Comparison of ENCODE assay signal across 9 mouse cellular contexts in genomic region chr10:24222911-24223310, GRCm38 (mm10). TPM values are rescaled to one million over a fixed set of nuclear protein-coding genes. Genes with fewer than 3 reads are reported as not detected.
A peak's percentile ranks its signal among the peaks of the same experiment; 100 is the strongest.
DNase-seq lines count a peak whose midpoint lies in the region; ATAC-seq and TF ChIP-seq lines count a peak whose summit lies in the region.
"Had no signal": no experiment of that assay in that cellular context is flagged by ENCODE, and none has a peak within 500 bp of the region (broad histone marks: within the 10 kb centered on the region; RNA-seq: fewer than 3 reads in every experiment).

No protein-coding gene starts in this region.

- no peaks in the 10 kb centered on the region for H3K9me3 ChIP-seq in kidney, postnatal 0 days (replicated peaks; ENCODE audit: low read length)
- no peaks in the 10 kb centered on the region for H3K9me3 ChIP-seq in intestine, postnatal 0 days (ENCODE audit: control insufficient read depth)
- no peaks in the 10 kb centered on the region for H3K9me3 ChIP-seq in neural tube, embryonic 13.5 days

- no peak for TF ChIP-seq POLR2A in embryonic fibroblast, embryonic 13.5 days (IDR thresholded peaks at IDR 0.05; ENCODE audit: low read depth, low read length)

- no peak overlapping the region for H3K27ac ChIP-seq in kidney, postnatal 0 days
- H3K27ac ChIP-seq in embryonic fibroblast, embryonic 13.5 days (ENCODE audit: insufficient read depth, low read length) = no peak overlapping the region
- H3K27ac ChIP-seq in intestine, postnatal 0 days (ENCODE audit: low read depth, low read length) = no peak overlapping the region
- no peak overlapping the region for H3K27ac ChIP-seq in neural tube, embryonic 13.5 days (replicated peaks)
- H3K27ac ChIP-seq: macrophage had no signal

- H3K9ac ChIP-seq in kidney, postnatal 0 days (ENCODE audit: low read depth, low read length) = peak overlapping the region; percentile 46; the same call in 1 of the 2 replicates
- H3K9ac ChIP-seq in intestine, postnatal 0 days (ENCODE audit: low read depth, low read length) = no peak overlapping the region
- peak overlapping the region; percentile 67 for H3K9ac ChIP-seq in neural tube, embryonic 13.5 days

- DNase-seq in kidney, postnatal 0 days (ENCODE audit: low spot score) = no peak
- DNase-seq in kidney, adult 11 months = no peak
- no peak for DNase-seq in adrenal gland, adult 18-20 months (ENCODE audit: low spot score in 2 of 2)
- no peak for DNase-seq in frontal cortex, postnatal 10 days (ENCODE audit: low spot score in 2 of 2)
- DNase-seq in cerebellum, postnatal 4 days (ENCODE audit: low spot score in 2 of 2) = no peak

- peaks cover 7% of the 10 kb centered on the region; the same call in 1 of the 2 replicates for H3K4me1 ChIP-seq in kidney, postnatal 0 days (replicated peaks; ENCODE audit: insufficient read depth, low read length)
- no peaks in the 10 kb centered on the region for H3K4me1 ChIP-seq in embryonic fibroblast, embryonic 13.5 days (ENCODE audit: control insufficient read depth, insufficient read depth, low read length)
- peaks cover 6% of the 10 kb centered on the region; the same call in 1 of the 2 replicates for H3K4me1 ChIP-seq in intestine, postnatal 0 days (replicated peaks; ENCODE audit: control insufficient read depth, insufficient read depth, low read length)
- peaks cover 20% of the 10 kb centered on the region for H3K4me1 ChIP-seq in neural tube, embryonic 13.5 days (replicated peaks)

- peaks cover 3% of the 10 kb centered on the region; the same call in 1 of the 2 replicates for H3K27me3 ChIP-seq in kidney, postnatal 0 days (ENCODE audit: insufficient read depth, low read length)
- H3K27me3 ChIP-seq in intestine, postnatal 0 days (replicated peaks; ENCODE audit: control insufficient read depth, insufficient read depth, low read length) = peaks cover 10% of the 10 kb centered on the region; the same call in 1 of the 2 replicates
- H3K27me3 ChIP-seq in neural tube, embryonic 13.5 days = peaks cover 58% of the 10 kb centered on the region

- no peak for ATAC-seq in kidney, postnatal 0 days (replicated peaks; ENCODE audit: low FRiP score, low read depth)
- no peak for ATAC-seq in intestine, postnatal 0 days
- ATAC-seq in neural tube, embryonic 13.5 days (ENCODE audit: low read depth) = no peak

- no peak for TF ChIP-seq CTCF in kidney, postnatal 0 days (IDR thresholded peaks at IDR 0.05; ENCODE audit: low read depth)
- TF ChIP-seq CTCF in embryonic fibroblast, embryonic 13.5 days (IDR thresholded peaks at IDR 0.05; ENCODE audit: borderline replicate concordance, insufficient read depth, low read length) = no peak
- TF ChIP-seq CTCF in intestine, postnatal 0 days (IDR thresholded peaks at IDR 0.05; ENCODE audit: low read depth) = no peak

- WGBS in kidney, postnatal 0 days = 10% methylated on average over 6 of the region's 6 CpGs
- 21% methylated on average over 6 of the region's 6 CpGs for WGBS in intestine, postnatal 0 days
- WGBS in neural tube, embryonic 13.5 days = 12% methylated on average over 6 of the region's 6 CpGs

- peak overlapping the region; percentile 89 for H3K4me2 ChIP-seq in kidney, postnatal 0 days (ENCODE audit: low read length)
- H3K4me2 ChIP-seq in intestine, postnatal 0 days (replicated peaks; ENCODE audit: low read depth) = peak overlapping the region; percentile 93
- H3K4me2 ChIP-seq in neural tube, embryonic 13.5 days = peak overlapping the region; percentile 73

- H3K4me3 ChIP-seq in kidney, postnatal 0 days (replicated peaks; ENCODE audit: low read depth, low read length) = peak overlapping the region; percentile 44
- peak overlapping the region; percentile 43 for H3K4me3 ChIP-seq in embryonic fibroblast, embryonic 13.5 days (ENCODE audit: insufficient read depth, low read length)
- H3K4me3 ChIP-seq in intestine, postnatal 0 days (ENCODE audit: low read depth, low read length) = peak overlapping the region; percentile 48
- peak overlapping the region; percentile 51 for H3K4me3 ChIP-seq in neural tube, embryonic 13.5 days

- H3K36me3 ChIP-seq in kidney, postnatal 0 days (ENCODE audit: insufficient read depth, low read length) = no peaks in the 10 kb centered on the region
- no peaks in the 10 kb centered on the region for H3K36me3 ChIP-seq in intestine, postnatal 0 days (ENCODE audit: control insufficient read depth, insufficient read depth)
- no peaks in the 10 kb centered on the region for H3K36me3 ChIP-seq in neural tube, embryonic 13.5 days

RNA-seq across cellular contexts. Expression of gene Moxd1, which starts 0.4 kb away (rescaled TPM):
- polyA plus RNA-seq in kidney, postnatal 0 days (2015; fragmentation: Nextera tagmentation; extraction: Ambion mirVana) = 12.0 and 12.4 TPM in 2 replicates
- 29.0 and 40.2 TPM in 2 replicates for polyA plus RNA-seq in embryonic fibroblast, embryonic 13.5 days (2011; ENCODE audit: insufficient read length, low read depth, missing spikeins)
- polyA plus RNA-seq in intestine, postnatal 0 days (2015; fragmentation: Nextera tagmentation; extraction: Ambion mirVana) = 5.9 and 7.9 TPM in 2 replicates
- 15.9 and 17.8 TPM in 2 replicates for polyA plus RNA-seq in neural tube, embryonic 13.5 days (2015; fragmentation: Nextera tagmentation; extraction: Ambion mirVana)
- total RNA-seq in adrenal gland, adult 18-20 months (2021) = under 1 TPM in 1 of 2 experiments, not detected in 1; 0.26 TPM
- polyA plus RNA-seq: macrophage had no signal
